Mouse (Mus musculus) right cerebral cortex, postnatal 14 days (tissue): ENCODE measurements around the gene Mecr.

ENCODE experiments used
- DNase-seq: peaks from one replicate; pipeline ENCODE4 v3.0.0; 2022

Mecr gene

GRCm38 (mm10) chr4:131836891-131837491, 6.3 kb upstream of the Mecr start:
- DNase-seq: peak; percentile 41

- DNase-seq: peak; percentile 95
Measured at GRCm38 (mm10) chr4:131837872-131838524, 5.3 kb upstream of the Mecr start, which contains the start of gene Ptpru. Gene Ptpru (minus strand): TSS chr4:131838288.

- no peak for DNase-seq
Measured at GRCm38 (mm10) chr4:131845991-131846778, 2.9 kb downstream of the Mecr start.

GRCm38 (mm10) chr4:131848082-131848481, 4.8 kb downstream of the Mecr start:
- DNase-seq: no peak

- peak; percentile 55 for DNase-seq
Measured at GRCm38 (mm10) chr4:131849986-131850638, 6.8 kb downstream of the Mecr start.

- DNase-seq: no peak
Measured at GRCm38 (mm10) chr4:131854950-131855349, 11.7 kb downstream of the Mecr start.

GRCm38 (mm10) chr4:131860492-131861340, 17.4 kb downstream of the Mecr start:
- peak; percentile 84 for DNase-seq

GRCm38 (mm10) chr4:131861341-131861739, 18.1 kb downstream of the Mecr start:
- no peak for DNase-seq

GRCm38 (mm10) chr4:131872672-131873292, 29.5 kb downstream of the Mecr start:
- no peak for DNase-seq

- DNase-seq: peak; percentile 96
Measured at GRCm38 (mm10) chr4:131873293-131874168, 30.3 kb downstream of the Mecr start, which contains the start of gene Srsf4. Gene Srsf4 (plus strand): TSS chr4:131873617.

- no peak for DNase-seq
Measured at GRCm38 (mm10) chr4:131874169-131874536, 30.9 kb downstream of the Mecr start.

GRCm38 (mm10) chr4:131874567-131874966, 31.3 kb downstream of the Mecr start:
- no peak for DNase-seq

- DNase-seq: no peak
Measured at GRCm38 (mm10) chr4:131875242-131875641, 32.0 kb downstream of the Mecr start.

GRCm38 (mm10) chr4:131876836-131877235, 33.6 kb downstream of the Mecr start:
- DNase-seq: no peak

- no peak for DNase-seq
Measured at GRCm38 (mm10) chr4:131879692-131880091, 36.4 kb downstream of the Mecr start.

GRCm38 (mm10) chr4:131881306-131881705, 38.0 kb downstream of the Mecr start:
- DNase-seq: no peak

GRCm38 (mm10) chr4:131883571-131883970, 40.3 kb downstream of the Mecr start:
- DNase-seq: no peak

GRCm38 (mm10) chr4:131885376-131885775, 42.1 kb downstream of the Mecr start:
- no peak for DNase-seq

- DNase-seq: no peak
Measured at GRCm38 (mm10) chr4:131888564-131888963, 45.3 kb downstream of the Mecr start.

GRCm38 (mm10) chr4:131890692-131891091, 47.4 kb downstream of the Mecr start:
- no peak for DNase-seq

- DNase-seq: no peak
Measured at GRCm38 (mm10) chr4:131897109-131897508, 53.8 kb downstream of the Mecr start.
